8 mouse cellular contexts compared by ENCODE assay signal in genomic region chr9:65293973-65294715, GRCm38 (mm10). TPM values are rescaled to one million over a fixed set of nuclear protein-coding genes. Genes with fewer than 3 reads are reported as not detected.
DNase-seq lines count a peak whose midpoint lies in the region; ATAC-seq and TF ChIP-seq lines count a peak whose summit lies in the region.

Gene Clpx (plus strand): TSS chr9:65294260.

- H3K36me3 ChIP-seq in megakaryocyte, embryonic 14.5 days (replicated peaks; ENCODE audit: low read length): peaks cover 21% of the 10 kb centered on the region

- ATAC-seq in activated CD4-positive, CD25-positive, alpha-beta regulatory T cell, adult 4 months: peak; percentile 78

- TF ChIP-seq POLR2A in cortical plate, adult 2 months (IDR thresholded peaks at IDR 0.05; ENCODE audit: extremely low read depth, insufficient read depth, low read length): peak; percentile 88

- H3K9me3 ChIP-seq in megakaryocyte, embryonic 14.5 days: peaks cover 6% of the 10 kb centered on the region

- H3K4me3 ChIP-seq in cortical plate, adult 2 months (ENCODE audit: insufficient read depth, low read length): peak within 1 kb of the TSS; percentile 91
- H3K4me3 ChIP-seq in megakaryocyte, embryonic 14.5 days (replicated peaks): peak within 1 kb of the TSS; percentile 92

- no peaks in the 10 kb centered on the region for H3K27me3 ChIP-seq in megakaryocyte, embryonic 14.5 days (replicated peaks)

- DNase-seq in gastrocnemius, adult 8-10 months (ENCODE audit: low spot score in 2 of 2): peak; percentile 94 to 97
- peak; percentile 98 for DNase-seq in hindlimb bud, embryonic 11.5 days (ENCODE audit: extremely low spot score, low read depth, low spot score)
- DNase-seq in left cerebral cortex, adult 8-10 months (ENCODE audit: low spot score in 2 of 2): peak; percentile 96
- DNase-seq in right cerebral cortex, postnatal 10 days (ENCODE audit: low spot score in 2 of 2): peak; percentile 99
- peak; percentile 97 for DNase-seq in urinary bladder, postnatal 25 days (ENCODE audit: low spot score)

- H3K4me1 ChIP-seq in cortical plate, adult 2 months (ENCODE audit: control insufficient read depth, insufficient read depth, low read length): peaks cover 1% of the 10 kb centered on the region; the same call in 1 of the 2 replicates
- H3K4me1 ChIP-seq in megakaryocyte, embryonic 14.5 days: peaks cover 30% of the 10 kb centered on the region

- no peak for TF ChIP-seq CTCF in cortical plate, adult 2 months (IDR thresholded peaks at IDR 0.05; ENCODE audit: extremely low read depth, insufficient read depth, low read length)

- peak within 1 kb of the TSS; percentile 79 for H3K27ac ChIP-seq in cortical plate, adult 2 months (ENCODE audit: insufficient read depth, low read length)

RNA-seq across cellular contexts. Expression of gene Clpx, which starts in this region (rescaled TPM):
- polyA plus RNA-seq in activated CD4-positive, CD25-positive, alpha-beta regulatory T cell, adult 4 months (2017; shearing (Covaris generic)): 10 to 100 TPM; 35.1 to 35.3 TPM
- polyA plus RNA-seq in cortical plate, adult 2 months (2012; rRNA removed): 19.2 and 19.9 TPM in 2 replicates
- 10 to 100 TPM; 55.4 to 65.0 (median 56.9) TPM for total RNA-seq in gastrocnemius, adult 8-10 months (2022)
- 10 to 100 TPM; 28.4 to 30.9 (median 28.9) TPM for total RNA-seq in left cerebral cortex, adult 8-10 months (2022)
- 4.8 and 6.1 TPM in 2 replicates for polyA plus RNA-seq in megakaryocyte, embryonic 14.5 days (2012; ENCODE audit: insufficient read depth, low replicate concordance)

Comparison
In these comparisons a context has a peak if more than half of its experiments do, and no peak if none do; other contexts are left out.
1. Peak in every context shown above with its lines: DNase-seq, ATAC-seq, H3K4me3 ChIP-seq and H3K27ac ChIP-seq.